Mouse (Mus musculus): ENCODE data around the gene Vwc2l. TPM values are rescaled to one million over a fixed set of nuclear protein-coding genes. Genes with fewer than 3 reads are reported as not detected.

The Vwc2l gene
- polyA plus RNA-seq (2015; fragmentation: Nextera tagmentation; extraction: Ambion mirVana), result 0.05 and 0.08 TPM in 2 replicates

DNA sequence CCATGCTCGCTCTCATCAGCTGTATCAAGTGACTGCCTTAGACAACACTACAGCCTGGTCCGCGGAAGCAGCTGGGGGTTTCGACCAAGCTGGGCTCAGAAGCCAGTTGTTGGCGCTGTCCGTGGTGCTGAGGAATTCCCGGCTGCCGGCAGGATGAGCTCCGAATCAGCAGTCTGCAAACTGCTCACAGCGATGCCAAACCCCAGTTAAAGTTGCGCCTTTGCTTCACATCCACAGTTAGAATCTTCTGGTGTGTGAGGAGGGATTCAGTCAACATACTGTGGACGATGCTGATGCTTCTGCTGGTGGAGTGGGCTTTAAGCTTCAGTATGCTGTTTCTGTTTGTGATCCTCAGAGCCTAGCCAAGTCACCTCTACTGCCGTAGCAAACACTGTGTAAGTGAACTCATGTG is at the start of gene Vwc2l:
Gene Vwc2l, plus strand, starts transcription at position 61 of the 412 bp plus-strand sequence.
- Histone ChIP-seq H3K27me3 (ENCODE audit: control insufficient read depth, insufficient read depth, low read length) (no peaks in the 10 kb centered on the region), H3K4me2 (ENCODE audit: low read depth, low read length) (no peak within 1 kb of the TSS), H3K9me3 (replicated peaks; ENCODE audit: control insufficient read depth, low read length) (no peaks in the 10 kb centered on the region), H3K4me1 (ENCODE audit: control insufficient read depth, insufficient read depth, low read length) (no peaks in the 10 kb centered on the region), H3K4me3 (replicated peaks; ENCODE audit: low read length) (no peak within 1 kb of the TSS), H3K9ac (ENCODE audit: low read length) (no peak within 1 kb of the TSS), H3K27ac (ENCODE audit: low read length) (no peak within 1 kb of the TSS), H3K36me3 (ENCODE audit: control insufficient read depth, insufficient read depth, low read length) (no peaks in the 10 kb centered on the region)
- ATAC-seq (ENCODE audit: insufficient read depth, low FRiP score), result no peak
- WGBS, result 9% methylated on average over 13 of the region's 13 CpGs

DNA sequence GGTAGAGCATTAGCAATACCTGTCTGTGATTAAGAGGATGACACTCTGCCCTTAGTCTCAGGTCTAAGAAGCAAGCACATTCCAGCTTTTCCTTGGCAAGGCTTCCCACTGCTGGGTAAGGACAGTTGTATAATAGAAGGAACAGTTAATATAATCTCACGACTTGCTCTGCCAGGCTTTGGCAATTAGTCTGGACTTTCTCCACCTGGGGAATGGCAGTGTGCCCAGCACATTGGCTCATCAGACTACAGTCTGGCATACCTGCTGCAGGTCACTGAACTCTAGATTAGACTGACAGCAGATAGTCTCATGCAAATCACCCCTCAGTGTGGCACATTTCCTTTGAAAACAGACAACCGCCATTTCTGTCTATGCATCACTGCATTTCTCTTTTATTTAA is 33.0 kb upstream of the Vwc2l start:
- Histone ChIP-seq H3K4me3 (replicated peaks; ENCODE audit: low read length) (no peak overlapping the region), H3K36me3 (ENCODE audit: control insufficient read depth, insufficient read depth, low read length) (no peaks in the 10 kb centered on the region), H3K4me2 (ENCODE audit: low read depth, low read length) (no peak overlapping the region), H3K9me3 (replicated peaks; ENCODE audit: control insufficient read depth, low read length) (no peaks in the 10 kb centered on the region), H3K27ac (ENCODE audit: low read length) (no peak overlapping the region), H3K27me3 (ENCODE audit: control insufficient read depth, insufficient read depth, low read length) (no peaks in the 10 kb centered on the region), H3K4me1 (ENCODE audit: control insufficient read depth, insufficient read depth, low read length) (no peaks in the 10 kb centered on the region), H3K9ac (ENCODE audit: low read length) (no peak overlapping the region)
- ATAC-seq (ENCODE audit: insufficient read depth, low FRiP score), result no peak
- 81% methylated on average over 2 of the region's 2 CpGs for WGBS

DNA sequence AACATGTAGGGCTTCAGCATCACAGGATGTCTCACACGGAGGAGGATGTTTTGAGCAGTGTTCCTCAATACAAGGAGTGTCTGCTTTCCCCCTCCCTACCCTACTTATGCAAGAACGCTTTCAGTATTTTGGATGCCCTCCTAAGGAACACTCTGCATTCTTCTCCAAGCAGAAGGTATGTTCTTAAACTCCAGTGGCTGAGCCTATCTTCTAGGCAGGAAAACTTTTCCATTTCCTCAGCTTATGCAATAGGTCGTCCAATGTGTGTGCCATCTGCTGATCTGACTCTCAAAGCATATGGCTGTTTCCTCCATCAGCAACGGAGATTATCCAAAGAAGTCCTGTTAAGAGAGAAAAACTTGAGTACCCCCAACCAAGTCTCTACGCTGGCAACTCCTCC is 25.2 kb upstream of the Vwc2l start:
- Histone ChIP-seq H3K9me3 (replicated peaks; ENCODE audit: control insufficient read depth, low read length) (no peaks in the 10 kb centered on the region), H3K27me3 (ENCODE audit: control insufficient read depth, insufficient read depth, low read length) (no peaks in the 10 kb centered on the region), H3K4me2 (ENCODE audit: low read depth, low read length) (no peak overlapping the region), H3K4me1 (ENCODE audit: control insufficient read depth, insufficient read depth, low read length) (no peaks in the 10 kb centered on the region), H3K36me3 (ENCODE audit: control insufficient read depth, insufficient read depth, low read length) (no peaks in the 10 kb centered on the region), H3K9ac (ENCODE audit: low read length) (no peak overlapping the region), H3K27ac (ENCODE audit: low read length) (no peak overlapping the region), H3K4me3 (replicated peaks; ENCODE audit: low read length) (no peak overlapping the region)
- no peak for ATAC-seq (ENCODE audit: insufficient read depth, low FRiP score)
- 75% methylated on average over 5 of the region's 5 CpGs for WGBS

DNA sequence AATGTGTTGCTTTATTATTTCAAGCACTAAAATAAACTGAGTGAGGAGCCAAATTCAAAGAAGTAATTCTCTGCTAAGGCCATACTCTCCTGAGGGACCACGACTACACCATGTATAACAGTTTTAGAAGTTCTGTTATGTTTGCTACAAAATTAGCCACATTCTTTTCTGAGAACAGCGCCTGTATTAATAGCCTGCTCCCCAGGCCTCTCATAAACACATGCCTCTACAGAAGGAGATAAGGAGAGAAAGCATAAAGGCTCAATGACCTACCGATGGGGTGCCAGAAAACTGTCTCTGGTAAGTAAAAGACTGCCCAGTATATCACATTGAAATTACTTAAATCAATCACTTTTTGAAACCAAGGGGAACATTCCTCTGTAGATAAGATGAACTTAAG is 21.6 kb upstream of the Vwc2l start:
- ATAC-seq (ENCODE audit: insufficient read depth, low FRiP score), result no peak
- 41% methylated on average over 3 of the region's 3 CpGs for WGBS
- Histone ChIP-seq H3K4me1 (ENCODE audit: control insufficient read depth, insufficient read depth, low read length) (no peaks in the 10 kb centered on the region), H3K36me3 (ENCODE audit: control insufficient read depth, insufficient read depth, low read length) (no peaks in the 10 kb centered on the region), H3K27me3 (ENCODE audit: control insufficient read depth, insufficient read depth, low read length) (no peaks in the 10 kb centered on the region), H3K27ac (ENCODE audit: low read length) (no peak overlapping the region), H3K4me3 (replicated peaks; ENCODE audit: low read length) (no peak overlapping the region), H3K9me3 (replicated peaks; ENCODE audit: control insufficient read depth, low read length) (no peaks in the 10 kb centered on the region), H3K4me2 (ENCODE audit: low read depth, low read length) (no peak overlapping the region), H3K9ac (ENCODE audit: low read length) (no peak overlapping the region)

DNA sequence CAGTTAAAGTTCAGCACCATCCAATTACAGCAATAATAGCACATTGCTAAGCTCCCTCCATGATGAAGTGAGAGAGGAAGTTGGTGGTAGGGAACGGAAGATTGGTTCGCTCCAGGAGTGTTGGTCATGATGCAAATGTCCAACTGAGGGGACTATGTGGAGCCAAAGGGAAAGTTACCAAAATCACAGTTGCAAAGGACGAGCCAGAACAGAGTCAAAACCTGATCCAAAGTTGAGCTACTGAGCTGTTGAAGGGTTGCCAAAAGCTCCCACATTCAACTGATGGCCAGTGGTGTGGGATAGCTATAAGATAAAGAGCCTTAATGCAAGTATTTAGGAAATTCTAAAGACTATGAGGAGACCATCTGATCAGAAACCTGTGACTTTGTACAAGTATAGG is 19.7 kb upstream of the Vwc2l start:
- no peak overlapping the region for H3K9ac ChIP-seq (ENCODE audit: low read length)
- no peak overlapping the region for H3K27ac ChIP-seq (ENCODE audit: low read length)
- H3K4me3 ChIP-seq (replicated peaks; ENCODE audit: low read length), result no peak overlapping the region
- H3K4me2 ChIP-seq (ENCODE audit: low read depth, low read length), result no peak overlapping the region
- WGBS, result 83% methylated on average over 3 of the region's 3 CpGs
- H3K27me3 ChIP-seq (ENCODE audit: control insufficient read depth, insufficient read depth, low read length), result no peaks in the 10 kb centered on the region
- ATAC-seq (ENCODE audit: insufficient read depth, low FRiP score), result no peak
- no peaks in the 10 kb centered on the region for H3K4me1 ChIP-seq (ENCODE audit: control insufficient read depth, insufficient read depth, low read length)
- no peaks in the 10 kb centered on the region for H3K9me3 ChIP-seq (replicated peaks; ENCODE audit: control insufficient read depth, low read length)
- no peaks in the 10 kb centered on the region for H3K36me3 ChIP-seq (ENCODE audit: control insufficient read depth, insufficient read depth, low read length)

DNA sequence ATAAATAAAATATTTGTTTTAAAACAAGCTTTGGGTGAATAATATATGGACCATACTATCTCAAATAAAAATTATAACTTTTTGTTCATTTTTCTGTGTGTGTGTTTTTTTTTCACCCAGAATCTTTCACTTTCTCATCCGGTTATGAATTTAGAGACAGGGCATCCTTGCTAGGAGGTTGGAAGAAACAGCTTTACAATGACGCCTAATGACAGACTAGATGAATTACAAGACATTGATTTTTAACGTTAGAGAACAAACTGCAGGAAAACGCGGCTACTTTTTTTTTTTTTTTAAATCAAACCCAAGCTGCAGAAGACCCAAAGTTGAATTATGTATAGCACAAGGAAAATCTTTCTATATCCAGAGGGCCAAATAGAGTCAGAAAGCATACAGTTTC is 470 bp upstream of the Vwc2l start:
- no peak overlapping the region for H3K4me2 ChIP-seq (ENCODE audit: low read depth, low read length)
- 52% methylated on average over 5 of the region's 5 CpGs for WGBS
- no peaks in the 10 kb centered on the region for H3K4me1 ChIP-seq (ENCODE audit: control insufficient read depth, insufficient read depth, low read length)
- no peak for ATAC-seq (ENCODE audit: insufficient read depth, low FRiP score)
- no peaks in the 10 kb centered on the region for H3K27me3 ChIP-seq (ENCODE audit: control insufficient read depth, insufficient read depth, low read length)
- no peaks in the 10 kb centered on the region for H3K36me3 ChIP-seq (ENCODE audit: control insufficient read depth, insufficient read depth, low read length)
- H3K27ac ChIP-seq (ENCODE audit: low read length), result no peak overlapping the region
- H3K9ac ChIP-seq (ENCODE audit: low read length), result no peak overlapping the region
- H3K9me3 ChIP-seq (replicated peaks; ENCODE audit: control insufficient read depth, low read length), result no peaks in the 10 kb centered on the region
- no peak overlapping the region for H3K4me3 ChIP-seq (replicated peaks; ENCODE audit: low read length)

DNA sequence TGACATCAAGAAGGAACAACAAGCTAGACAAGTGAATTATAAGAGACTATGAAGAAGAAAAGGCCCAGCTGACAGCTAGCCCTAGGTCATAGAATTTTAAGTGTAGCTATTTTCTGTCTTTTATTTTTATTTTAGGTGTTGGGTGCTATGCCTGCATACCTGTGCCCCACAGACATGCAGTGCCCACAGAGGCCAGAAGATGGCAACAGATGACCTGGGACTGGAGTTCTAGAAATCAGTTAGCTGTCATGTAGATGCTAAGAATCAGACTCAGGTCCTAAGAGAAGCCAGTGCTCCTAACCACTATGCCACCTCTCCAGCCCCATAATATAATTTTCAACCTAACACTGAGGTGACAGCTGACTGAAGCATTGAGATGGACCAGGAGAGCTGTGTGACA is 61.6 kb downstream of the Vwc2l start:
- Histone ChIP-seq H3K4me3 (replicated peaks; ENCODE audit: low read length) (no peak overlapping the region), H3K27me3 (ENCODE audit: control insufficient read depth, insufficient read depth, low read length) (no peaks in the 10 kb centered on the region), H3K9ac (ENCODE audit: low read length) (no peak overlapping the region), H3K36me3 (ENCODE audit: control insufficient read depth, insufficient read depth, low read length) (no peaks in the 10 kb centered on the region), H3K27ac (ENCODE audit: low read length) (no peak overlapping the region), H3K4me2 (ENCODE audit: low read depth, low read length) (no peak overlapping the region), H3K9me3 (replicated peaks; ENCODE audit: control insufficient read depth, low read length) (no peaks in the 10 kb centered on the region), H3K4me1 (ENCODE audit: control insufficient read depth, insufficient read depth, low read length) (no peaks in the 10 kb centered on the region)
- ATAC-seq (ENCODE audit: insufficient read depth, low FRiP score), result no peak

DNA sequence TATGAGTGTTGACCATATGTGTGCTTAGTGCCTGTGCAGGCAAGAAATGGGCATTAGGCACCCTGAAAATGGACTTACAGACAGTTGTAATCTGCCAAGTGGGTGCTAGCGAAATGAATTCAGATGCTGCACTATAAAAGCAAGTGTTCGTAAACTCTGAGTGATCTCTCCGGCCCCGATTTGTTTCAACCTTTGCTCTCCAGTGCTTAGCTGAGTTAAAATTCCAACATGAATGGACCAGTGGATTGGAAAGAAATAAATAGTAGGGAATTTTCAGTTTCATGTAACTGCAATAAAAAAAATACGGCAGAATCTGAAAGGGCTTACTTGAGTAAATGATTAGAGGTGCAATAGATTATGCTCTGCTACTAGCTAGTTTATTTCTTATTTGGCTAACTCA is 66.1 kb downstream of the Vwc2l start:
- Histone ChIP-seq H3K4me2 (ENCODE audit: low read depth, low read length) (no peak overlapping the region), H3K4me1 (ENCODE audit: control insufficient read depth, insufficient read depth, low read length) (no peaks in the 10 kb centered on the region), H3K9ac (ENCODE audit: low read length) (no peak overlapping the region), H3K27me3 (ENCODE audit: control insufficient read depth, insufficient read depth, low read length) (no peaks in the 10 kb centered on the region), H3K4me3 (replicated peaks; ENCODE audit: low read length) (no peak overlapping the region), H3K36me3 (ENCODE audit: control insufficient read depth, insufficient read depth, low read length) (no peaks in the 10 kb centered on the region), H3K27ac (ENCODE audit: low read length) (no peak overlapping the region), H3K9me3 (replicated peaks; ENCODE audit: control insufficient read depth, low read length) (no peaks in the 10 kb centered on the region)
- no peak for ATAC-seq (ENCODE audit: insufficient read depth, low FRiP score)
- 84% methylated on average over 5 of the region's 5 CpGs for WGBS

DNA sequence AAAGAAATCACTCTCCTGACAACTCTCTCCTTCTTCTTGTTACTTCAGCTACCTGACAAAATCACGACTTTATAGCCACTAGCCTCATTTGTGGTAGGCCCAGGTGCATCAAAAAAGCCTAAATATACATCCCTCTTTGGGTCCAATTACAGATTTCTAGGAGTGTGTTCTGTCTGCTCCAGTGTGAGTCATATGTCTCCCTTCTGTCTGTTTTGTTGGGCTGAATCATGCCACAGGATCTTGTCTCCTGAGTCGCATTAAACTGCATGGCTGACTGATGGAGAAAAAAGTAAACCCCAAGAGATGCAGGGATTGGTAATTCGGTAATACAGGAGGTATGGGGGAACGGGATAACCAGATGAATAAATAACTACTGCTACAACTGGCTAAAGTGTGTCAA is 69.6 kb downstream of the Vwc2l start:
- 83% methylated on average over 4 of the region's 4 CpGs for WGBS
- Histone ChIP-seq H3K9ac (ENCODE audit: low read length) (no peak overlapping the region), H3K4me1 (ENCODE audit: control insufficient read depth, insufficient read depth, low read length) (no peaks in the 10 kb centered on the region), H3K4me2 (ENCODE audit: low read depth, low read length) (no peak overlapping the region), H3K9me3 (replicated peaks; ENCODE audit: control insufficient read depth, low read length) (no peaks in the 10 kb centered on the region), H3K36me3 (ENCODE audit: control insufficient read depth, insufficient read depth, low read length) (no peaks in the 10 kb centered on the region), H3K27me3 (ENCODE audit: control insufficient read depth, insufficient read depth, low read length) (no peaks in the 10 kb centered on the region), H3K4me3 (replicated peaks; ENCODE audit: low read length) (no peak overlapping the region), H3K27ac (ENCODE audit: low read length) (no peak overlapping the region)
- no peak for ATAC-seq (ENCODE audit: insufficient read depth, low FRiP score)

DNA sequence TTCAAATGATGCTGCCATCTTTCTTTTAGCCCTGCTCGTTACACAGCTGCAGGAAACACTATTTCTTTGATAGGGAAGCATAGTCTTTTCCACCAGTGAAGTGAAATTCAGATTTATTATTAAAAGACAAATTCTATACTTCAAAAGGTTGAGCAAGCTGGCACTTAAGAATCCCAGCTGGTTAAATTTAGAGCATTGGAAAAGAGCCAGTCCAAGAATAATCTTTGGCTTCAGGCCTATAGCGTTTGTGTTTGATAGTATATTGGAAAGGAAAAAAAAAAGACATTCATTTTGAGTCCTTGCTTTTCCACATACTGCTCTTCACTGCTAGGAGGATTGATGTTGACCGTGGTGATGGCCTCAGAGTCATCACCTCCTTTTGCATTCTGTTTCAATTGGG is 77.9 kb downstream of the Vwc2l start:
- no peaks in the 10 kb centered on the region for H3K9me3 ChIP-seq (replicated peaks; ENCODE audit: control insufficient read depth, low read length)
- ATAC-seq (ENCODE audit: insufficient read depth, low FRiP score), result no peak
- no peak overlapping the region for H3K27ac ChIP-seq (ENCODE audit: low read length)
- H3K36me3 ChIP-seq (ENCODE audit: control insufficient read depth, insufficient read depth, low read length), result no peaks in the 10 kb centered on the region
- H3K9ac ChIP-seq (ENCODE audit: low read length), result no peak overlapping the region
- WGBS, result 58% methylated on average over 3 of the region's 3 CpGs
- no peaks in the 10 kb centered on the region for H3K4me1 ChIP-seq (ENCODE audit: control insufficient read depth, insufficient read depth, low read length)
- no peak overlapping the region for H3K4me2 ChIP-seq (ENCODE audit: low read depth, low read length)
- no peaks in the 10 kb centered on the region for H3K27me3 ChIP-seq (ENCODE audit: control insufficient read depth, insufficient read depth, low read length)
- no peak overlapping the region for H3K4me3 ChIP-seq (replicated peaks; ENCODE audit: low read length)

Data from stomach, embryonic 16.5 days (tissue).